Mouse (Mus musculus): ENCODE results near the gene Fuca2.

Gene Fuca2

GRCm38 (mm10) chr10:13534751-13535150 is 35.4 kb downstream of the Fuca2 start:
- no peak for DNase-seq (ENCODE audit: low spot score)

GRCm38 (mm10) chr10:13536706-13537105 is 37.4 kb downstream of the Fuca2 start:
- DNase-seq (ENCODE audit: low spot score): no peak

- no peak for DNase-seq (ENCODE audit: low spot score)
These were observed 40.5 kb downstream of the Fuca2 start for GRCm38 (mm10) chr10:13539769-13540333.

DNA sequence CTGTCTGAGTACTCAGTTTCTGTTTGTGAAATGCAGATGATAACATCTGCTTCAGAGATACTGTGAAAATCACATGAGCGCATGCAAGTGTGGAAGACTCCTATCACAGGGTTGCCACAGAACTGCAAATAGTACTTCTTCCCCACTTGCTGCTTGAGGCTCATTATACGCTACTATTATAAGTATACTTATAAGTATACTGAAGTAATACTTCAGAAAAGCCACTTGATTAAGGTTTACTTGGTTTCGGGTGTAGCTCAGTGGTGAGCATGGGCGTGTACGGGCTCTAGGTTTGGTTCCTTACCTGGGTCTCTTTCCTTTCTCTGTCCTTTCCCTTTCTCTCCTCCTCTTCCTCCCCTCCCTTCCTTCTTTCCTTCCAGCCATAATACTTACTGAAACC is 42.4 kb downstream of the Fuca2 start:
- no peak for DNase-seq (ENCODE audit: low spot score)

GRCm38 (mm10) chr10:13552646-13553497 is 53.5 kb downstream of the Fuca2 start, which contains the start of the genes Adat2 and Pex3:
Gene Adat2, plus strand, starts transcription at chr10:13552894.
Gene Pex3, minus strand, starts transcription at chr10:13553142.
- peak; percentile 89 for DNase-seq (ENCODE audit: low spot score)

DNA sequence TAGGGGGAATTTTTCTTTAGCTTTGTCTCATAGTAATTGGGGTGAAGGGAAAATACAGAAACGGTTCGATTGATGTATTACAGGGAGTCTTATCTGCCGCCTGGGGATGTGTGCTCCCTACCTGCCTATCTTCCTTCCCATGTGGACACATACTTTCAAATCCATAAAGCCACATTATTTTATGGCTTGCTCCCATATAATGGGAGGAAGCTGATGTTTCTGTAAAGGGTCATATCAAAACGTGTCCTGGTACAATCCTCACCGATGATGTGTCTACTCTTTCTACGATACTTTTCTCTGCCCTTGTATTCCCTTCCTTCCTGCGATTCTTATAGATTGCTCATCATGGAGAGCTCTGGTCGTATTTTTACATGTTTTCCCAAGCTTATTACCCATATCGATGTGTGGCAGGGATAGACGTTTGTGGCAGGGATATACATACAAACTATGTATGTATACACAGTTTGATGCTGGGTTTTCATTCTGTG is 54.2 kb downstream of the Fuca2 start:
- DNase-seq (ENCODE audit: low spot score): no peak

DNA sequence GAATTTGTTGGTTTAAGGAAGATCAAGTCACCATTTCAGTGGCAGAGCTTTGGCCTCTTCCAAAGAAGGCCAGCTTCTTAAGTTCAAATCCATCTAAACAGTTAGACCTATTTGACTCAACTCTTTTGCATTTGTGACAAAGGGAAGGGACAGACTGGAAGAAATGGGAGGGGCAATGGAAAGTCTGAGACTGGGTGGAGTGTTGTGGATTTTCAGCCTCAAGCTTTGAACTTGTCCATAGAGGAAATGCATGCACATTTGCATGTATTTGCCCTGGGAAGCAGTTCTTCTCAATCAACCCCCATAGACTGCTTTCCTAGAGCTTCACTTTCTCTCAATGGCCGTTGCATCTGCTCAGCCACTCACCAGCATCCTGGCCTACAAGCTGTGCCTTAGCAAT is 55.0 kb downstream of the Fuca2 start:
- no peak for DNase-seq (ENCODE audit: low spot score)

- DNase-seq (ENCODE audit: low spot score): no peak
These were observed 60.8 kb downstream of the Fuca2 start for GRCm38 (mm10) chr10:13560014-13560674.

- peak; percentile 58 for DNase-seq (ENCODE audit: low spot score)
These were observed 65.2 kb downstream of the Fuca2 start for GRCm38 (mm10) chr10:13564364-13565079.

DNA sequence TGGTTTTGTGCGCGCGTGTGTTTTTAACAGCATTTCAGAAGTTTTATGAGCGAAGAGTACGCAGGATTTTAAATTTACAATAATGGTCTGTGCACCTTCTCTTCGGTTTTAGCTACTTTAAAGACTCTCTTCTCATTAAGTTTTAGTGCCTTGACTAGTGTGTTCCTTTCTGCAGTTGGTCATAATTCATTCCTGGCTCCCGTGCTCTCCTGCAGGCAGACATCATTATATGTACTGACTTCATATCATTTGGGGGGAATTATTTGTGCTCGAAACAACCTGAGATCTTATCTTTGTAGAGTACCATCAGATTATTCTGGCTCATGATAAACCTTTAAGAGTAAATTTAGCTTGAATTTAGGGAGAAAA is 65.7 kb downstream of the Fuca2 start:
- no peak for DNase-seq (ENCODE audit: low spot score)

GRCm38 (mm10) chr10:13566393-13566792 is 67.1 kb downstream of the Fuca2 start:
- no peak for DNase-seq (ENCODE audit: low spot score)
